Mouse (Mus musculus) heart, postnatal 0 days (tissue): Measurements from ENCODE around the gene Nsmf. TPM values are rescaled to one million over a fixed set of nuclear protein-coding genes. Genes with fewer than 3 reads are reported as not detected.

Experiments
- ATAC-seq: fragments of 200-750 bp; cut with Nextera tagmentation; 2 replicates; pipeline ENCODE4 v1.8.0; 2017; ENCODE audit warnings: low read depth, moderate number of reproducible peaks, moderate library complexity; ENCODE audit not compliant: insufficient read depth
- DNase-seq: peaks from one replicate; pipeline ENCODE4 v3.0.0-alpha.2; 2016; ENCODE audit warnings: low spot score
- H3K27ac ChIP-seq: fragments of 300-500 bp; sonication (generic); 2 replicates; pipeline ENCODE4 v1.5.1; 2014; ENCODE audit warnings: low read depth, mild to moderate bottlenecking
- H3K27me3 ChIP-seq: fragments of 300-500 bp; sonication (generic); 2 replicates; pipeline ENCODE4 v1.6.1; 2014; ENCODE audit warnings: low read length, mixed read lengths; ENCODE audit not compliant: control insufficient read depth, insufficient read depth
- H3K36me3 ChIP-seq: fragments of 300-500 bp; sonication (generic); replicated peaks from 2 replicates; pipeline ENCODE4 v1.6.1; 2014; ENCODE audit warnings: low read length, mixed read lengths; ENCODE audit not compliant: control insufficient read depth, insufficient read depth
- H3K4me1 ChIP-seq: fragments of 300-500 bp; sonication (generic); 2 replicates; pipeline ENCODE4 v1.6.1; 2014; ENCODE audit warnings: antibody characterized with exemption; ENCODE audit not compliant: control insufficient read depth, insufficient read depth
- H3K4me2 ChIP-seq: fragments of 300-500 bp; sonication (generic); 2 replicates; pipeline ENCODE4 v1.6.1; 2014; ENCODE audit warnings: low read depth, mild to moderate bottlenecking, low read length, moderate library complexity
- H3K4me3 ChIP-seq: fragments of 300-500 bp; sonication (generic); 2 replicates; pipeline ENCODE4 v1.5.1; 2014; ENCODE audit warnings: low read depth, low read length
- H3K9ac ChIP-seq: fragments of 300-500 bp; sonication (generic); replicated peaks from 2 replicates; pipeline ENCODE4 v1.6.1; 2014; ENCODE audit warnings: low read depth, low read length, mixed read lengths
- H3K9me3 ChIP-seq: fragments of 300-500 bp; sonication (generic); replicated peaks from 2 replicates; pipeline ENCODE4 v1.6.1; 2016; ENCODE audit warnings: low read length; ENCODE audit not compliant: control insufficient read depth
- CTCF ChIP-seq: IDR thresholded peaks from 2 replicates; pipeline ENCODE4 v1.5.1; 2016; ENCODE audit warnings: antibody characterized with exemption, control low read depth, low read depth
- EP300 ChIP-seq: IDR thresholded peaks from 2 replicates; pipeline ENCODE4 v1.6.1; 2016; ENCODE audit warnings: antibody characterized with exemption, low read depth
- WGBS: fragments of 180-500 bp; shearing (Covaris S2); extraction: QIAGEN DNeasy Blood & Tissue Kit; methylation state at CpG from one replicate; pipeline ENCODE4 v1.1.7; 2014; 5-methylcytosine and 5-hydroxymethylcytosine counted together
- polyA plus RNA-seq: library from polyadenylated mRNA; unstranded; fragments of >200 nt; fragmentation: Nextera tagmentation; extraction: Ambion mirVana; gene quantifications from 2 replicates; pipeline ENCODE4 v1.2.1, GENCODE M21; 2015
- total RNA-seq: library from RNA; depleted of rRNA; stranded (reverse); fragments of >200 nt; gene quantifications from 2 replicates; pipeline ENCODE4 v1.2.3, GENCODE M21; 2014; ENCODE audit warnings: low replicate concordance

Nsmf gene
- total and polyA plus RNA-seq, 2 experiments from 2014 or later, result 33.5 to 86.7 TPM

DNA sequence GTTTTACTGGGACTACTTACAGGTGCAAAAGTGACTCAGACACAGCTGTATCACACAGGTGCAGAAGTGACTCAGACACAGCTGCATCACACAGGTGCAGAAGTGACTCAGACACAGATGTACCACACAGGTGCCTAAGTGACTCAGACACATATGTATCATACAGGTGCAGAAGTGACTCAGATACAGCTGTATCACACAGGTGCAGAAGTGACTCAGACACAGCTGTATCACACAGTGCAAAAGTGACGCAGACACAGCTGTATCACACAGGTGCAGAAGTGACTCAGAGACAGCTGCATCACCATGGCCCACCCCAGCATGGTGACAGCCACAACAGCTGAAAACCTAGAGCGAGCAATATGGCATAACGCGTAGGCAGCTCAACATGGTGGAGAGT, 19.2 kb upstream of the Nsmf start:
- Histone ChIP-seq H3K36me3 (peaks cover 4% of the 10 kb centered on the region; the same call in 1 of the 2 replicates), H3K27ac (no peak overlapping the region), H3K9me3 (no peaks in the 10 kb centered on the region), H3K4me2 (no peak overlapping the region), H3K9ac (no peak overlapping the region), H3K4me1 (no peaks in the 10 kb centered on the region), H3K4me3 (no peak overlapping the region), H3K27me3 (no peaks in the 10 kb centered on the region)
- DNase-seq (no peak), ATAC-seq (no peak)
- WGBS, result 91% methylated on average over 4 of the region's 4 CpGs
- TF ChIP-seq EP300 (no peak), CTCF (no peak)

GRCm38 (mm10) chr2:25040089-25040488, 14.1 kb upstream of the Nsmf start:
- 82% methylated on average over 5 of the region's 5 CpGs for WGBS
- ATAC-seq, result no peak

GRCm38 (mm10) chr2:25050921-25051320, 3.2 kb upstream of the Nsmf start:
- no peak for DNase-seq
- peaks cover 7% of the 10 kb centered on the region; the same call in 1 of the 2 replicates for H3K4me1 ChIP-seq
- no peaks in the 10 kb centered on the region for H3K27me3 ChIP-seq
- 86% methylated on average over 7 of the region's 7 CpGs for WGBS
- peaks cover 16% of the 10 kb centered on the region; the same call in 1 of the 2 replicates for H3K36me3 ChIP-seq
- no peak overlapping the region for H3K4me2 ChIP-seq
- H3K4me3 ChIP-seq, result no peak overlapping the region
- no peak overlapping the region for H3K27ac ChIP-seq
- no peak for ATAC-seq
- H3K9ac ChIP-seq, result no peak overlapping the region
- H3K9me3 ChIP-seq, result no peaks in the 10 kb centered on the region
- no peak for TF ChIP-seq EP300
- TF ChIP-seq CTCF, result no peak

More at GRCm38 (mm10) chr2:25040089-25040488, 14.1 kb upstream of the Nsmf start:
- H3K9me3 ChIP-seq, result no peaks in the 10 kb centered on the region
- H3K27me3 ChIP-seq, result no peaks in the 10 kb centered on the region
- no peak overlapping the region for H3K4me2 ChIP-seq
- DNase-seq, result no peak
- no peaks in the 10 kb centered on the region for H3K4me1 ChIP-seq
- H3K27ac ChIP-seq, result no peak overlapping the region
- no peak overlapping the region for H3K9ac ChIP-seq
- no peak overlapping the region for H3K4me3 ChIP-seq
- TF ChIP-seq EP300 (no peak), CTCF (no peak)
- peaks cover 18% of the 10 kb centered on the region; the same call in 1 of the 2 replicates for H3K36me3 ChIP-seq

GRCm38 (mm10) chr2:25051450-25051849, 2.7 kb upstream of the Nsmf start:
- H3K9me3 ChIP-seq, result no peaks in the 10 kb centered on the region
- 81% methylated on average over 8 of the region's 8 CpGs for WGBS
- no peak overlapping the region for H3K4me2 ChIP-seq
- no peak for DNase-seq
- H3K27me3 ChIP-seq, result no peaks in the 10 kb centered on the region
- no peak overlapping the region for H3K27ac ChIP-seq
- no peak for TF ChIP-seq CTCF
- TF ChIP-seq EP300, result no peak
- peaks cover 7% of the 10 kb centered on the region; the same call in 1 of the 2 replicates for H3K4me1 ChIP-seq
- no peak overlapping the region for H3K9ac ChIP-seq
- peaks cover 16% of the 10 kb centered on the region; the same call in 1 of the 2 replicates for H3K36me3 ChIP-seq
- ATAC-seq, result no peak
- H3K4me3 ChIP-seq, result no peak overlapping the region

GRCm38 (mm10) chr2:25053101-25053500, 1.1 kb upstream of the Nsmf start:
- no peak overlapping the region for H3K4me2 ChIP-seq
- peaks cover 25% of the 10 kb centered on the region for H3K36me3 ChIP-seq
- ATAC-seq (no peak), DNase-seq (no peak)
- no peaks in the 10 kb centered on the region for H3K9me3 ChIP-seq
- no peak overlapping the region for H3K4me3 ChIP-seq
- TF ChIP-seq EP300 (no peak), CTCF (no peak)
- H3K27me3 ChIP-seq, result no peaks in the 10 kb centered on the region
- H3K27ac ChIP-seq, result no peak overlapping the region
- H3K4me1 ChIP-seq, result peaks cover 7% of the 10 kb centered on the region; the same call in 1 of the 2 replicates
- H3K9ac ChIP-seq, result no peak overlapping the region
- WGBS, result 92% methylated on average over 6 of the region's 6 CpGs

DNA sequence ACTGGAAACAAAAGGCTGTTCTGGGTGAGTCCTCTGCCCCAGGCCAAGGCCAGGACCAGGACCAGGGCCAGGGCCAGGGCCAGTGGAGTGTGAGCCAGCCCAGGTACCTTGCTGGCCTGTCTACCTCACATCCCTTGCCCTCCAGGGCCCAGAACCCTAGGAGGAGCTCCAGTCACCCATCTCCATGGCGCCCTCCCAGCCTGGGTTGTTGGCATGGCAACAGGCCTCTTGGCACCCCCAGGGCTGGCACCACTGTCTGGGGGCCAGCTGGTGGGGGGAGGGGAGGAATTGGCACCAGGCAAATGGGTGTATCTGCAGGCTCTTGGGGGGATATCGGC, 882 bp downstream of the Nsmf start:
- ATAC-seq, result peak; percentile 7; the same call in 1 of the 2 replicates
- Histone ChIP-seq H3K27me3 (no peaks in the 10 kb centered on the region), H3K36me3 (peaks cover 21% of the 10 kb centered on the region), H3K9ac (peak overlapping the region; percentile 81), H3K27ac (no peak overlapping the region), H3K4me3 (peak overlapping the region; percentile 91), H3K9me3 (no peaks in the 10 kb centered on the region), H3K4me2 (peak overlapping the region; percentile 90), H3K4me1 (peaks cover 7% of the 10 kb centered on the region; the same call in 1 of the 2 replicates)
- no peak for DNase-seq
- TF ChIP-seq EP300, result no peak
- no peak for TF ChIP-seq CTCF
- 33% methylated on average over 2 of the region's 2 CpGs for WGBS
